Mouse (Mus musculus) MEL (cell line): Measurements from ENCODE around the gene Aatf. TPM values are rescaled to one million over a fixed set of nuclear protein-coding genes. Genes with fewer than 3 reads are reported as not detected.

Experiments used
- DNase-seq: peaks from one replicate; pipeline ENCODE4 v3.0.0; 2011; ENCODE audit warnings: low read depth, low spot score
- H3K27ac ChIP-seq: 2 replicates; pipeline ENCODE4 v1.5.1; 2012; ENCODE audit warnings: low read depth, mild to moderate bottlenecking, control low read depth, low read length, moderate library complexity; ENCODE audit not compliant: control insufficient read depth
- H3K27me3 ChIP-seq, 2 experiments: fragments of 150-350 bp in 1 of 2; sonication (generic) in 1 of 2; 2 replicates each; pipeline ENCODE4 v1.6.1; 2012; ENCODE audit warnings: low read length in 2 of 2, mild to moderate bottlenecking in 2 of 2, improper control_type of control experiment in 1 of 2, moderate library complexity in 1 of 2; ENCODE audit not compliant: insufficient read depth in 2 of 2, control insufficient read depth in 1 of 2
- H3K36me3 ChIP-seq, 2 experiments: 2 replicates each; pipeline ENCODE4 v1.6.1; 2012 to 2014; ENCODE audit warnings: low read length in 2 of 2, improper control_type of control experiment in 1 of 2, inconsistent platforms in 1 of 2, mild to moderate bottlenecking in 1 of 2; ENCODE audit not compliant: insufficient read depth in 2 of 2, control insufficient read depth in 1 of 2
- H3K4me1 ChIP-seq, 2 experiments: fragments of 150-350 bp in 1 of 2; sonication (generic) in 1 of 2; 2 replicates each; pipeline ENCODE4 v1.6.1; 2012; ENCODE audit warnings: low read length in 2 of 2, improper control_type of control experiment in 1 of 2, mild to moderate bottlenecking in 1 of 2; ENCODE audit not compliant: insufficient read depth in 2 of 2, control insufficient read depth in 1 of 2
- H3K4me3 ChIP-seq, 2 experiments: fragments of 150-350 bp in 1 of 2; sonication (generic) in 1 of 2; 2 replicates each; pipeline ENCODE4 v1.5.1; 2012; ENCODE audit warnings: low read depth in 2 of 2, low read length in 2 of 2, mild to moderate bottlenecking in 2 of 2, moderate library complexity in 2 of 2, control low read depth in 1 of 2, improper control_type of control experiment in 1 of 2; ENCODE audit not compliant: control insufficient read depth in 1 of 2, insufficient read depth in 1 of 2
- H3K79me2 ChIP-seq: 2 replicates; pipeline ENCODE4 v1.6.1; 2012; ENCODE audit warnings: mild to moderate bottlenecking, low read length, moderate library complexity; ENCODE audit not compliant: control insufficient read depth, poor library complexity, insufficient read depth
- H3K9ac ChIP-seq: 2 replicates; pipeline ENCODE4 v1.6.1; 2012; ENCODE audit warnings: low read depth, mild to moderate bottlenecking, control low read depth, low read length, moderate library complexity; ENCODE audit not compliant: control insufficient read depth, poor library complexity, severe bottlenecking
- H3K9me3 ChIP-seq: fragments of 150-350 bp; sonication (generic); replicated peaks from 2 replicates; pipeline ENCODE4 v1.6.1; 2012; ENCODE audit warnings: mild to moderate bottlenecking, low read length, improper control_type of control experiment, moderate library complexity; ENCODE audit not compliant: insufficient read depth
- BHLHE40 ChIP-seq: IDR thresholded peaks from 2 replicates; pipeline ENCODE4 v1.6.1; 2012; ENCODE audit warnings: low read depth, mild to moderate bottlenecking, inconsistent platforms, low read length, improper control_type of control experiment, borderline replicate concordance
- CHD1 ChIP-seq: IDR thresholded peaks from 2 replicates; pipeline ENCODE4 v1.6.1; 2012; ENCODE audit warnings: low read depth, mild to moderate bottlenecking, inconsistent platforms, low read length, improper control_type of control experiment
- CHD2 ChIP-seq: IDR thresholded peaks from 2 replicates; pipeline ENCODE4 v1.6.1; 2011; ENCODE audit warnings: low read length, improper control_type of control experiment
- CTCF ChIP-seq, 3 experiments: IDR thresholded peaks in 2 of 3; conservative IDR thresholded peaks in 1 of 3; 2 replicates each; pipeline ENCODE4 v1.5.1; 2011 to 2012; ENCODE audit warnings: low read length in 3 of 3, low read depth in 2 of 3, mild to moderate bottlenecking in 2 of 3, improper control_type of control experiment in 1 of 3, inconsistent platforms in 1 of 3, mixed read lengths in 1 of 3, moderate library complexity in 1 of 3; ENCODE audit not compliant: control insufficient read depth in 1 of 3, insufficient read depth in 1 of 3, poor library complexity in 1 of 3, severe bottlenecking in 1 of 3
- EP300 ChIP-seq, 2 experiments: IDR thresholded peaks; 2 replicates each; pipeline ENCODE4 v1.6.1; 2011; ENCODE audit warnings: improper control_type of control experiment in 2 of 2, low read length in 2 of 2, low read depth in 1 of 2, mild to moderate bottlenecking in 1 of 2
- ETS1 ChIP-seq: IDR thresholded peaks from 2 replicates; pipeline ENCODE4 v1.6.1; 2012; ENCODE audit warnings: low read depth, mild to moderate bottlenecking, inconsistent platforms, low read length, improper control_type of control experiment, moderate library complexity
- HCFC1 ChIP-seq: IDR thresholded peaks from 2 replicates; pipeline ENCODE4 v1.6.1; 2012; ENCODE audit warnings: low read depth, mild to moderate bottlenecking, inconsistent platforms, low read length, improper control_type of control experiment, moderate library complexity
- JUND ChIP-seq: IDR thresholded peaks from 2 replicates; pipeline ENCODE4 v1.6.1; 2011; ENCODE audit warnings: low read depth, mild to moderate bottlenecking, improper control_type of control experiment, low read length
- KAT2A ChIP-seq: conservative IDR thresholded peaks from 2 replicates; pipeline ENCODE4 v1.6.1; 2012; ENCODE audit warnings: low read depth, low read length, improper control_type of control experiment, inconsistent platforms
- MAFK ChIP-seq: IDR thresholded peaks from 2 replicates; pipeline ENCODE4 v1.6.1; 2011; ENCODE audit warnings: low read depth, mild to moderate bottlenecking, low read length, improper control_type of control experiment, borderline replicate concordance
- MAZ ChIP-seq: IDR thresholded peaks from 2 replicates; pipeline ENCODE4 v1.6.1; 2012; ENCODE audit warnings: low read depth, mild to moderate bottlenecking, inconsistent platforms, low read length, improper control_type of control experiment
- MEF2A ChIP-seq: IDR thresholded peaks from 2 replicates; pipeline ENCODE4 v1.6.1; 2014; ENCODE audit warnings: low read depth, mild to moderate bottlenecking, inconsistent platforms, low read length, improper control_type of control experiment; ENCODE audit not compliant: poor library complexity, insufficient replicate concordance, severe bottlenecking; ENCODE audit errors: extremely low read depth
- MXI1 ChIP-seq: IDR thresholded peaks from 2 replicates; pipeline ENCODE4 v1.6.1; 2011; ENCODE audit warnings: mild to moderate bottlenecking, low read depth, low read length, improper control_type of control experiment
- MYB ChIP-seq: IDR thresholded peaks from 2 replicates; pipeline ENCODE4 v1.6.1; 2011; ENCODE audit warnings: mild to moderate bottlenecking, low read depth, low read length, improper control_type of control experiment
- MYC ChIP-seq: IDR thresholded peaks from 2 replicates; pipeline ENCODE4 v1.6.1; 2011; ENCODE audit warnings: low read depth, mild to moderate bottlenecking, low read length, improper control_type of control experiment, moderate library complexity
- NELFE ChIP-seq: IDR thresholded peaks from 2 replicates; pipeline ENCODE4 v1.6.1; 2011; ENCODE audit warnings: low read depth, low read length, improper control_type of control experiment
- POLR2AphosphoS2 ChIP-seq: IDR thresholded peaks from 2 replicates; pipeline ENCODE4 v1.6.1; 2011; ENCODE audit warnings: low read length, improper control_type of control experiment
- RAD21 ChIP-seq: IDR thresholded peaks from 2 replicates; pipeline ENCODE4 v1.6.1; 2011; ENCODE audit warnings: mild to moderate bottlenecking, low read depth, low read length, improper control_type of control experiment
- UBTF ChIP-seq: IDR thresholded peaks from 2 replicates; pipeline ENCODE4 v1.6.1; 2012; ENCODE audit warnings: low read depth, mild to moderate bottlenecking, inconsistent platforms, low read length, improper control_type of control experiment, moderate library complexity, borderline replicate concordance; ENCODE audit not compliant: insufficient read depth
- USF1 ChIP-seq: IDR thresholded peaks from 2 replicates; pipeline ENCODE4 v1.6.1; 2014; ENCODE audit warnings: low read depth, mild to moderate bottlenecking, inconsistent platforms, low read length, improper control_type of control experiment, moderate library complexity
- USF2 ChIP-seq, 2 experiments: IDR thresholded peaks; 2 replicates each; pipeline ENCODE4 v1.6.1; 2011 to 2012; ENCODE audit warnings: improper control_type of control experiment in 2 of 2, low read length in 2 of 2, borderline replicate concordance in 1 of 2, inconsistent platforms in 1 of 2, low read depth in 1 of 2, mild to moderate bottlenecking in 1 of 2; ENCODE audit not compliant: insufficient read depth in 1 of 2
- ZC3H11A ChIP-seq: IDR thresholded peaks from 2 replicates; pipeline ENCODE4 v1.6.1; 2012; ENCODE audit warnings: low read depth, mild to moderate bottlenecking, inconsistent platforms, low read length, improper control_type of control experiment
- ZKSCAN1 ChIP-seq: IDR thresholded peaks from 2 replicates; pipeline ENCODE4 v1.6.1; 2012; ENCODE audit warnings: low read depth, mild to moderate bottlenecking, inconsistent platforms, low read length, improper control_type of control experiment, moderate library complexity
- ZNF384 ChIP-seq: IDR thresholded peaks from 2 replicates; pipeline ENCODE4 v1.6.1; 2012; ENCODE audit warnings: low read depth, mild to moderate bottlenecking, inconsistent platforms, low read length, improper control_type of control experiment
- polyA plus RNA-seq, 2 experiments: library from polyadenylated mRNA; stranded (reverse) in 1 of 2; unstranded in 1 of 2; fragments of >175 nt in 1 of 2; fragments of >200 nt in 1 of 2; gene quantifications; 2 replicates each; pipeline versions ENCODE4 v1.2.1 to v1.2.4; 2012; ENCODE audit warnings: low replicate concordance in 2 of 2, low read depth in 1 of 2; ENCODE audit not compliant: insufficient read length in 2 of 2, insufficient read depth in 1 of 2, missing spikeins in 1 of 2
- total RNA-seq: library from RNA; depleted of rRNA; stranded (reverse); fragments of 300-350 nt; gene quantifications from 2 replicates; pipeline ENCODE4 v1.2.3, GENCODE M21; 2012

The Aatf gene
- total and polyA plus RNA-seq, 3 experiments = 187 to 243 TPM; not detected in 1

- Histone ChIP-seq H3K4me1 (no peaks in the 10 kb centered on the region), H3K27ac (no peak overlapping the region), H3K36me3 (no peaks in the 10 kb centered on the region), H3K9me3 (no peaks in the 10 kb centered on the region), H3K79me2 (no peaks in the 10 kb centered on the region), H3K27me3 (no peaks in the 10 kb centered on the region; a peak in 2 of 4 replicates), H3K9ac (no peak overlapping the region), H3K4me3 (no peak overlapping the region)
- TF ChIP-seq CHD2 (no peak), HCFC1 (no peak), CTCF (IDR thresholded peaks at IDR 0.05 in 2 of 3, conservative IDR thresholded peaks at IDR 0.05 in 1 of 3; ENCODE audit: control insufficient read depth in 1 of 3, insufficient read depth in 1 of 3, low read depth in 2 of 3, low read length in 3 of 3, poor library complexity in 1 of 3, severe bottlenecking in 1 of 3) (no peak), USF2 (IDR thresholded peaks at IDR 0.05; ENCODE audit: borderline replicate concordance in 1 of 2, insufficient read depth in 1 of 2, low read depth in 1 of 2, low read length in 2 of 2) (no peak), UBTF (no peak), ZNF384 (no peak), NELFE (no peak), ETS1 (no peak), MEF2A (no peak), JUND (no peak), CHD1 (no peak)
- no peak for DNase-seq
These were observed 6.4 kb upstream of the Aatf start for GRCm38 (mm10) chr11:84519576-84520268.

- Histone ChIP-seq H3K4me1 (peaks cover 0 to 3% of the 10 kb centered on the region in 2 experiments; a peak in 1 of 4 replicates), H3K27me3 (no peaks in the 10 kb centered on the region; a peak in 2 of 4 replicates), H3K9ac (no peak overlapping the region), H3K9me3 (no peaks in the 10 kb centered on the region), H3K4me3 (no peak overlapping the region), H3K36me3 (peaks cover 0 to 5% of the 10 kb centered on the region in 2 experiments; a peak in 1 of 4 replicates), H3K27ac (no peak overlapping the region), H3K79me2 (no peaks in the 10 kb centered on the region)
- TF ChIP-seq MYC (no peak), MEF2A (no peak), ZKSCAN1 (no peak), EP300 (IDR thresholded peaks at IDR 0.05; ENCODE audit: low read depth in 1 of 2, low read length in 2 of 2) (no peak), ZNF384 (no peak), CTCF (IDR thresholded peaks at IDR 0.05 in 2 of 3, conservative IDR thresholded peaks at IDR 0.05 in 1 of 3; ENCODE audit: control insufficient read depth in 1 of 3, insufficient read depth in 1 of 3, low read depth in 2 of 3, low read length in 3 of 3, poor library complexity in 1 of 3, severe bottlenecking in 1 of 3) (no peak), MAZ (no peak), RAD21 (no peak), KAT2A (no peak), USF1 (no peak), MAFK (no peak), ZC3H11A (no peak), CHD2 (no peak), USF2 (IDR thresholded peaks at IDR 0.05; ENCODE audit: borderline replicate concordance in 1 of 2, insufficient read depth in 1 of 2, low read depth in 1 of 2, low read length in 2 of 2) (no peak), NELFE (no peak), POLR2AphosphoS2 (no peak), MXI1 (no peak), MYB (no peak), CHD1 (no peak), BHLHE40 (no peak)
- no peak for DNase-seq
These were observed 5.7 kb upstream of the Aatf start for GRCm38 (mm10) chr11:84519036-84519435.
